Mouse (Mus musculus): ENCODE results near the gene Zswim9. TPM values are rescaled to one million over a fixed set of nuclear protein-coding genes. Genes with fewer than 3 reads are reported as not detected.
"Not testable (repeated sequence)": the region's sequence is repeated elsewhere in the genome, so short reads cannot be mapped to it uniquely, and the experiment has no call there.

Gene Zswim9
- total and polyA plus RNA-seq, 2 experiments from 2014 or later, result 8.2 to 15.3 TPM

DNA sequence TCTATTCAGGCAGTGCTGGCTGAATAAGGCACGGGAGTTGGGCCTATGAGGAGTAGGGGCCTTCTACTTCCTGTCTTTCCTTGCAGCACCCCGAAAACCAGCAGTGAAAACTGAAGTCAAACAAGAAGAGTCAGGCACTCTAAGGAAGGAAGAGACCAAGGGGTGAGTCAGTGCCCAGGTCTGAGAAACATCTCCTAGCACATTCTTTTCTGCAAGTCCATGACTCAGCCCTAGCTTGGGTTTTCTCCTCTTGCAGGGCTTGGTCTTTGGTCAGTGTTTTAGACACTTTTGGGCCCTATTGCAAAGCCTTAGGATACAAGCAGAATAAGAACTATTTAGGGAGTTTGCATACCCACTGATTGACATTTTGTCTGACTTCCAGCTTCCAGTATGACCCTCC lies 12.8 kb upstream of the Zswim9 start:
- ATAC-seq (no peak), DNase-seq (no peak)
- Histone ChIP-seq H3K27ac (ENCODE audit: low read depth, low read length) (no peak overlapping the region), H3K9ac (no peak overlapping the region), H3K27me3 (ENCODE audit: insufficient read depth, low read length) (no peaks in the 10 kb centered on the region), H3K4me2 (ENCODE audit: low read depth) (no peak overlapping the region), H3K9me3 (ENCODE audit: low read length) (no peaks in the 10 kb centered on the region), H3K4me3 (ENCODE audit: low read depth, low read length) (no peak overlapping the region), H3K36me3 (ENCODE audit: insufficient read depth) (peaks cover 67% of the 10 kb centered on the region), H3K4me1 (ENCODE audit: insufficient read depth) (no peaks in the 10 kb centered on the region)
- WGBS, result 90% methylated on average over 2 of the region's 2 CpGs
- no peak for TF ChIP-seq CTCF (IDR thresholded peaks at IDR 0.05; ENCODE audit: low read depth)

DNA sequence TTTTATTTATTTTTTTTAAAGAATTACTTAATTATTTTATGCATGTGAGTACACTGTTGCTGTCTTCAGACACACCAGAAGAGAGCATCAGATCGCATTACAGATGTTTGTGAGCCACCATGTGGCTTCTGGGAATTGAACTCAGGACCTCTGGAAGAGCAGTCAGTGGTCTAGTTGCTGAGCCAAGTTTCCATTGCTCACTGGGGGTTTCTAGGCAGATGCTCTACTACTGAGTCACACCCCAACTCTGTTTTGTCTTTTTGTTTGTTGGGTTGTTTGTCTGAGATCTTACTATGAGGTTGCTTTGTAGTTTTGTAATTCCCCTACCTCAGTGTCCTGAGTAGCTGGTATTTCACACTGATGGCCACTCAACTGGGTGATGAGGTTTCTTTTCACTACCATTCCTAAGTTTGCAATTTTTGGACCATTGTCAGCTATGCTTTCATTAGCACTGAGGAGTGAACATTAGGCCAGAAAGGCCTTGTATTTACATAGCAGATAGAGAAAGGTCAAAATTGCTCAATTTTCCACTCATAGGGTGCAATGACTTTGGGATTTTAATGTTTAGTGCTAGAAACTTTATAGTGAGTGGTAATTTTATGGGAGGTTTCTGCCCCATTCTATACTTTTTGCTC lies 11.6 kb upstream of the Zswim9 start:
- no peak overlapping the region for H3K9ac ChIP-seq
- peaks cover 65% of the 10 kb centered on the region for H3K36me3 ChIP-seq (ENCODE audit: insufficient read depth)
- ATAC-seq, result no peak
- no peak for TF ChIP-seq CTCF (IDR thresholded peaks at IDR 0.05; ENCODE audit: low read depth)
- no peak overlapping the region for H3K27ac ChIP-seq (ENCODE audit: low read depth, low read length)
- no peak for DNase-seq
- no peaks in the 10 kb centered on the region for H3K4me1 ChIP-seq (ENCODE audit: insufficient read depth)
- H3K9me3 ChIP-seq (ENCODE audit: low read length), result no peaks in the 10 kb centered on the region
- no peak overlapping the region for H3K4me2 ChIP-seq (ENCODE audit: low read depth)
- H3K4me3 ChIP-seq (ENCODE audit: low read depth, low read length), result no peak overlapping the region
- WGBS, result 94% methylated on average over 1 of the region's 1 CpGs
- no peaks in the 10 kb centered on the region for H3K27me3 ChIP-seq (ENCODE audit: insufficient read depth, low read length)

DNA sequence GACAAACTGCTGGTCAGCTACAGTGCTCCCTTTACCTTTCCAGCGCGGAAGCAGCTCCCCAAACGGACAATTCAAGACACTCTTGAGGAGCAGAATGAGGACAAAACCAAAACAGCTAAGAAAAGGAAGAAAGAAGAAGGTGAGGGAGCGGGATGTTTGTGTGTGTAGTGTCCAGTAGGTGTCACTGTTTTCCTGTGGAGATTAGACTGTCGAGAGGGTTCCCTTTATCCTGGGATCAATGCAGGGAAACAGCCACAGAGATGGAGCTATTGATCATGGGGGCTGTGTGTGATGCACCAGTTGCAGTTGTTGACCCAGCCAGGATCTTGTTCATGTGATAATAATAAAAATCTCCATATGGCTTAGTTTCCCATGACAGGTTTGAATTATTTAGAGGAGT lies 10.1 kb upstream of the Zswim9 start:
- Histone ChIP-seq H3K4me1 (ENCODE audit: insufficient read depth) (no peaks in the 10 kb centered on the region), H3K27me3 (ENCODE audit: insufficient read depth, low read length) (no peaks in the 10 kb centered on the region), H3K4me3 (ENCODE audit: low read depth, low read length) (no peak overlapping the region), H3K36me3 (ENCODE audit: insufficient read depth) (peaks cover 56% of the 10 kb centered on the region), H3K9ac (no peak overlapping the region), H3K27ac (ENCODE audit: low read depth, low read length) (no peak overlapping the region), H3K9me3 (ENCODE audit: low read length) (no peaks in the 10 kb centered on the region), H3K4me2 (ENCODE audit: low read depth) (no peak overlapping the region)
- peak; percentile 52 for DNase-seq
- peak; percentile 81 for TF ChIP-seq CTCF (IDR thresholded peaks at IDR 0.05; ENCODE audit: low read depth)
- peak; percentile 79 for ATAC-seq
- 46% methylated on average over 5 of the region's 5 CpGs for WGBS

DNA sequence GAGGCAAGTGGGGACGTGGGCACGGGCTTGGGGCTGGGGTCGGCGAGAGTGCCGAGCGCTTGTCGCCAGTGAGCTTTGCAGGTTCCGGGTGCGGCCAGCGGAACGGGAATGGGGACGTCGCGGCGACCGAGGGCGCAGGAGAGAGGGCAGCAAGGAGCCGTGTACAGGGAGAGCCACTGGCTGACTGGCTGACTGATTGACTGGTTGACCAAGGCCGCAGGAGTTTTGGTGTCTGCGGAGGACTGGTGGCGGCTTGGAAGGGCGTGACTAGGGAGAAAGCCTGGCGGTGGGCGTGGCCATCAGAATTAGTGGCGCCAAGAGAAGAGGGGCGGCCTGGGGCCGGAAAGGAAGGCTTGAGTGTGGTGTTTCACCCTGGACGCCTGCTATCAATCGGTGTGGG lies 436 bp upstream of the Zswim9 start:
- peak overlapping the region; percentile 79; the same call in 1 of the 2 replicates for H3K9ac ChIP-seq
- not testable (repeated sequence) for DNase-seq; H3K4me1 ChIP-seq (ENCODE audit: insufficient read depth); H3K9me3 ChIP-seq (ENCODE audit: low read length); H3K27ac ChIP-seq (ENCODE audit: low read depth, low read length); H3K27me3 ChIP-seq (ENCODE audit: insufficient read depth, low read length)
- peak; percentile 25 for ATAC-seq
- H3K4me3 ChIP-seq (ENCODE audit: low read depth, low read length), result peak overlapping the region; percentile 50
- H3K36me3 ChIP-seq (ENCODE audit: insufficient read depth), result peaks cover 22% of the 10 kb centered on the region
- WGBS, result 1% methylated on average over 13 of the region's 29 CpGs
- H3K4me2 ChIP-seq (ENCODE audit: low read depth), result peak overlapping the region; percentile 75

DNA sequence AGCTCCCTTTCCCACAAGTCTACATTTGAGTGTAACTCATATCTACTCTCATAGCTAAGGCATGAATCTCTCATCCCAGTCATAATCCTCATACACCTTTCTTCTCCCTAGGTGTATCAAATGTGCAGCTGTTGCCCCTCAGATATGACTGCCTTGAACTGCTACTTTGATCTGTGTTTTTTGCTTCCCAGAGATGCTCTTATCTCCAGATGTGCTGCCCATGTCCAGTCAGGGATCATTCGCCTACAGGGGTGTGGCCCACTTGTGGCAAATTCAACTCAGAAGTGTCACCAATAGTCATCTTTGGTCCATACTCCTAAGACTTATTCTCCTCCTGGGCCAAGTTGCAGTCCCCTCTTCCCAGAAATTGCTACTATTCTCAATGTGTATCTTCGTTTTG lies 688 bp downstream of the Zswim9 start:
- ATAC-seq (no peak), DNase-seq (no peak)
- WGBS, result 31% methylated on average over 2 of the region's 2 CpGs
- Histone ChIP-seq H3K27me3 (ENCODE audit: insufficient read depth, low read length) (no peaks in the 10 kb centered on the region), H3K9ac (peak overlapping the region; percentile 79), H3K27ac (ENCODE audit: low read depth, low read length) (peak overlapping the region; percentile 71; the same call in 1 of the 2 replicates), H3K4me3 (ENCODE audit: low read depth, low read length) (peak overlapping the region; percentile 50), H3K9me3 (ENCODE audit: low read length) (no peaks in the 10 kb centered on the region), H3K4me1 (ENCODE audit: insufficient read depth) (peaks cover 5% of the 10 kb centered on the region), H3K4me2 (ENCODE audit: low read depth) (peak overlapping the region; percentile 75), H3K36me3 (ENCODE audit: insufficient read depth) (peaks cover 23% of the 10 kb centered on the region)
- no peak for TF ChIP-seq CTCF (IDR thresholded peaks at IDR 0.05; ENCODE audit: low read depth)

DNA sequence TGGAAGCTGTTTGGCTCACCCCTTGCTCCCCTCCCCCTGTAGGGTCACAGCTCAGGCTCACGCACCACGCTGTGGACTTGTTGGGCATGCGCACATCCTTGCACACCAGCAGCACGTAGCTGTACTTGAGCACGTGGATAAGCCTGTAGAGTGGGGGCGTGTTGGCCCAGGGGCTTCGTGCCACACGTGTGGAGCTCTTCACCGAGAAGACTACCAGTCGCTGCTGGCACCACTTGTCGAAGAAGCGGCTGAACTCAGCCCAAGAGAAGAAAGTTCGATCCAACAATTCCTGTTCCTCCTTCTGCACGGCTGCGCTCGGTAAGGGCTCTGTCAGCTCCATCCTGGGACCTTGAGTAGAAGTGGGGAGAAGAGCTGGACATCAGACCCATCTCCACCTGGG lies 1.4 kb downstream of the Zswim9 start, which contains the start of gene Lig1:
Gene Lig1 (plus strand): TSS at position 203 of the 400 bp plus-strand sequence.
- peak within 1 kb of the TSS; percentile 75 for H3K4me2 ChIP-seq (ENCODE audit: low read depth)
- peaks cover 5% of the 10 kb centered on the region for H3K4me1 ChIP-seq (ENCODE audit: insufficient read depth)
- ATAC-seq (no peak), DNase-seq (no peak)
- peak within 1 kb of the TSS; percentile 71; the same call in 1 of the 2 replicates for H3K27ac ChIP-seq (ENCODE audit: low read depth, low read length)
- H3K4me3 ChIP-seq (ENCODE audit: low read depth, low read length), result peak within 1 kb of the TSS; percentile 50
- 98% methylated on average over 16 of the region's 16 CpGs for WGBS
- no peak for TF ChIP-seq CTCF (IDR thresholded peaks at IDR 0.05; ENCODE audit: low read depth)
- H3K36me3 ChIP-seq (ENCODE audit: insufficient read depth), result peaks cover 18% of the 10 kb centered on the region
- no peaks in the 10 kb centered on the region for H3K27me3 ChIP-seq (ENCODE audit: insufficient read depth, low read length)
- H3K9ac ChIP-seq, result peak within 1 kb of the TSS; percentile 79
- H3K9me3 ChIP-seq (ENCODE audit: low read length), result no peaks in the 10 kb centered on the region

DNA sequence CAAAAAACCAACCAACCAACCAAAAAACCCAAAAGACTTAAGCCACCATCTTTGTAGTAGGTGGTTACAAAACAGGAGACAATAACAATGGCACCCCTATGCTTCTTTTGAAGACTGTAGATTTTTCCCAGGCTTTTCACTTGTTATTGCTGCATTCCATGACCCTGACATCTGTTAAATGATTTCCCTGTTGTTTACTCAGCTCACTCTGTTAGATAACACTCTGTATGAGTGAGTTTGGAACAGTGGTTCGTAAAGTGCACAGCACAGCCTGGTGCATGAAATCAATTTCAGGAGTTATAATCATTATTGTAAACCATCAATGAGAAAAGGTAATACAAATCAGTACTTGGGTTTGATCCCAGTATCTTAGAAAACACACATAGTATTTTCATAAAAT lies 6.8 kb downstream of the Zswim9 start:
- TF ChIP-seq CTCF (IDR thresholded peaks at IDR 0.05; ENCODE audit: low read depth), result no peak

More for the DNA sequence above, 6.8 kb downstream of the Zswim9 start:
- Histone ChIP-seq H3K9ac (no peak overlapping the region), H3K4me3 (ENCODE audit: low read depth, low read length) (no peak overlapping the region), H3K27me3 (ENCODE audit: insufficient read depth, low read length) (no peaks in the 10 kb centered on the region), H3K36me3 (ENCODE audit: insufficient read depth) (peaks cover 18% of the 10 kb centered on the region), H3K9me3 (ENCODE audit: low read length) (no peaks in the 10 kb centered on the region), H3K4me2 (ENCODE audit: low read depth) (no peak overlapping the region), H3K4me1 (ENCODE audit: insufficient read depth) (no peaks in the 10 kb centered on the region), H3K27ac (ENCODE audit: low read depth, low read length) (no peak overlapping the region)
- DNase-seq (no peak), ATAC-seq (no peak)
- 93% methylated on average over 1 of the region's 1 CpGs for WGBS

Measured in forebrain, postnatal 0 days (tissue).